Mouse (Mus musculus) 3T3-L1 (cell line): ENCODE results near the gene Hectd2.

Source experiments
- DNase-seq: peaks from one replicate; pipeline ENCODE4 v3.0.0-alpha.2; 2015; ENCODE audit warnings: low read depth, low spot score

Gene Hectd2

DNA sequence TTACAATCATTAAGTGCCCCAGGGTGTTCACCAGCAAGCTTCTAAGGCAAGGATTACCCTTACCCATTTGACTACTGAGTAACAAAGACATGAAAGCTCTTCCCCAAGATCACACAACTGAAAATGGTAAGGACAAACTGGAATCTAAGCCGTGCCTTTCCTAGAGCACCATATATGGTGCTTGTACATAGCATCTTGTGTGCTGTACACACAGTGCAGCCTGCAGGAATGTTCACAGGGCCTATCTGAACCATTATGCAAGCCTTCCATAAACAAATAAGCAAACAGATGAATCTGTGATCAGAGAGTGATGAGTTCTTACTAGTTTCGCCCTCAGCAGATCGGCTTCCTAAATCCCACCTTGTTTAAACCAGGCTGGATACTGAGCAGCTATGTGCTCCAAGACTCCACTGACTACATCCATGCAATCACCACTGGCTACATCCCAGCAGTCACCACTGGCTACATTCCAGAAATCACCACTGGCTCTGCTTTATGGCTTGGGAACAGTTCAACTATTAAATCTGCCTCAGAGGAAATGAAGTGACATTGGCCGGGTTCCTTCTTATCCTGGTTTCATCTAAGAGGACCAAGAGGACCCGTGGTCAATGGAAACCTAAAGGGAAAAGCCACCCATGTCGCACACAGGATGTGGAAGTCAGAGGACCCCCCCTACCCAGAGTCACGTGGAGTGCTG lies 91.8 kb downstream of the Hectd2 start:
- DNase-seq: peak; percentile 62

DNA sequence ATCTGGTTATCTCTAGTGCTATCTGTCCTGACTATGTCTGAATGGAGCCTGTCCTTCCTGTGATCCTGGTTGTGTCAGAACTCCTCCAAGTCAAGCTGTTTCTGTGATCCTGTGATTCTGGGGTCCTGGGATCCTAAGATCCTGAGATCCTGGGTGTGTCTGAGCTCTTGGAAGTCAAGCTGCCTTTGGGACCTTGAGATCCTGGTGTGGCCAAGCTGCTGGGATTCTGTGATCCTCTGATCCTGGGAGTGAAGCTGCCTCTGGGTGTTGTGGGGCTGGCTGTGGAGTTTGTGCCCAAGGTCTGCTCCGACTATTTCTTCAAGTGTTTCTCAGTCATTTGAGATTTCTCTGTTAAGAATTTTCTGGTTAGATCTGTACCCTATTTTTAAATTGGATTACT lies 98.2 kb downstream of the Hectd2 start:
- no peak for DNase-seq

DNA sequence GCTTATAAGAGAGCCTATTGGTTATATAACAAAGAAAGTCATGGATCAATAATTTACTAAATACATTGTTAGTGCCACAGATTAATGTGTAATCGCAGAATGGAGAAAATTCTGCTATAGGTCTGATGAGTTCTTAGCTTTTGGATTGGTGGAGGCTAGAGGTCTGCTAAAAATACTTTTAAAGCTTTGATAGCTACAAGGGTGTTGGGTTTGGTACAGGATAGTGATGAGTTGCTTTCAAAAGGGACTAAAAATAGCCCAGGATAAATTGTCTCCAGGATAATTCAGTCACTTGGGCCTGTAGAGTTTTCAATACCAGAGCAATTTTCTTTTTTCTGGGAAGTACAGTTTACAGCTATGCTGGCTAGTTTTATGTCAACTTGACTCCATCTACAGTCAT lies 108.3 kb downstream of the Hectd2 start:
- no peak for DNase-seq

DNA sequence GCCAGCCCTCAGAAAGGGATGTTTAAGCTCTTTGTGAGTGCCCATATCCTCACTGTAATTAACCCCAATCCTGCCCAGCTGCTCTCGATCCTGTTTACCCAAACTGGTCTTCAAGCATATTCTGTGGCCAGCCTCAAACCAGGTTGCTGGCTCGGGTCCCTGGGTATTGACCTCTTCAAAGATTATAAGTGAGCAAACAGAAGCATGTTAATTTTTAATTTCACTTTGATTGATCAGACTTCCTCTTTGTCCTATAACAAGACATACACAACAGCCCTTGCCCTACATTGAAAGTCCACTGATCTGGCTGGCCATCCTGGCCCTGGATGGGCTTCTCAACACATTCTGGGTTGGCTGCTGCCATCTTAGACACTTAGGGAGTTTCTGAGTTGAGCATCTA lies 109.5 kb downstream of the Hectd2 start:
- no peak for DNase-seq

DNA sequence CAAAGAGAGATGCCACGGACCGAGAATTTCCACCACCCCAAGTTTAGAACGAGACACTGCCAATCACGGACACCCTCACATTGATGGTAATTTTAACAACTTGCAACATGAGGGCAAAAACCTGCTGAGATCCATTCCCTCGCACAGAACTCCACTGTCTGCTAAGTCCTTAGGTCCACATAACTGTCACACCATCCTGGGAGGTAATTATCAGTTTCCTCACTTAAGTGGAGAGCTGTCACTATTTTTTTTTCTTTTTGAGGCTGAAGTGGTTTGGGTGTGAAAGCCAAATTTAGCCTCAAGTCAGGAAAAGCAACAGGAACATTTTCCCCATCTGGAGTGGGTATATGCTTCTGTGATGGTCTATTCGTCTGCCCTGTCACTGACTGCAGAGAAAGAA lies 110.0 kb downstream of the Hectd2 start:
- no peak for DNase-seq

DNA sequence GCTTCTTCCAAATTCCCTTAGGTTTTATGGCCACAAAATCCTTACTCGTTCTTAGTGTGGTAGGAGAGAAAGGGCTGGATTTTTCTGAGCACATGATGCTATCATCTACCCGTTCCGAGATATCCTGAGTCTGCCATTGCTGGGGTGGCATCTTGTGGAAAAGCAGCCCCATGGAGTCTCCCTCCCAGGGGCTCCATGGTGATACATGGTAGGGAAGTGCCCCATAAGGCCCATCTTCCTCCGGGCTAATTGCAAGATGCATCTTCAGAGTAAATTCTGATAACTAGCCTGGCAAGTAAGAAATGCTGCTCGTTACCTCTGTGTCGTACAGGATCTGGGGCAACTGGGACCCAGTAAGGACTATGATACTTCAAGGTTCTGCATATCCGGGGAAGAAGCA lies 110.8 kb downstream of the Hectd2 start:
- DNase-seq: no peak

DNA sequence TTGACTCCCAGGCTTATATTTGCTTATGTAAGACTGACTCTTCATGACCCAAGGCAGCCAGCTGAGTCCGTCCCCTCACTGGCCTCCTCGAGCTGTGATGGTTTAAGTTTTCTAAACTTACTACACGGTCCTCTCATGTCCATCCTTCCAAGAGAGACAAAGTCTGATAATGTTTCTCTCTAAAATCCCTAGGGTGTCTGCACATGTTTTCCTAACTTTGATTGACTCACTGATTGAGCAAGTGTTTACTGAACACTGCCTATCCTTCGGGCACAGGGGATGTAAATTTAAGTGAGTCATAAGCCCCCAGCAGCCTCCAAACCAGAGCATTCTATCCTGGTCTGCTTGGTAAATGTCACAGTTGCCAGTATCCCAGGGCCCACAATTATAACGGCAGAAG lies 111.2 kb downstream of the Hectd2 start:
- peak; percentile 43 for DNase-seq

DNA sequence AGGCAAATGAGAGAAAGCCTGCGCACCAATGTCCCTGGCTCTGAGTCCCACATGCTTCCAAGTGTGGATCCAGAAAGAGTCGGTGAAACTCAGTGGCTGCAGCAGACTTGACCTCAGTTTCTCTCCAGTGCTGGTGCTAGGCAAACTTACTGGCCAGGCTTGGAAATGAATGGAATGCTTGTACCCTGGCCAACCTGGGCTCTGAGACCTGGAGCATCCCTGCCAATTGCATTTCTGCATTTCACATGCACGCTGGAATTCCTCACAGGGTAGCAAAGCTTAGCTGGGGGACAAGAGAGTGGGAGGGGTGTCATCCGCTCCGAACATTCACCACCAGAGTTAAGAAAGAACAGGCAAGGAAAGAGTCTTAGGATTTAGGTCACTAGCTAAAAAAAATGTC lies 112.0 kb downstream of the Hectd2 start:
- no peak for DNase-seq

DNA sequence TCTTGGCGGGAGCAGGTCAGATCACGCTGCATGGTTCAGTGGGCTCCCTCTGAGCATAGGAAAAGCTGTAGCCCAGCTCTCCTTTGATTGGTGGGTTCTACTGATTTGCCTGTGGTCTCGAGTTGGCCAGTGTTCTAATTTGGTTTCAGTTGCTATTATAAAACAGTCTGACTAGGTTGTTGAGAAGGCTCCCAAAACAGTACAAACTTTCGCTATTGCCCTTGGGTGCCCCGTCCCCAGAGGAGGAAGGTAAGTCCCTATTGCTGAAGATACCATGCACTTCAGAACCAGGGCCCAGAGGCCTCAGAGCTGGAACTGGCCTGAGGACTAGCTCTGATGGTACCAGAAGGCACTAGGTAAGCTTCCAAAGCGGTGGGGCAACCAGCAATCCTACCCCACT lies 112.9 kb downstream of the Hectd2 start:
- no peak for DNase-seq

DNA sequence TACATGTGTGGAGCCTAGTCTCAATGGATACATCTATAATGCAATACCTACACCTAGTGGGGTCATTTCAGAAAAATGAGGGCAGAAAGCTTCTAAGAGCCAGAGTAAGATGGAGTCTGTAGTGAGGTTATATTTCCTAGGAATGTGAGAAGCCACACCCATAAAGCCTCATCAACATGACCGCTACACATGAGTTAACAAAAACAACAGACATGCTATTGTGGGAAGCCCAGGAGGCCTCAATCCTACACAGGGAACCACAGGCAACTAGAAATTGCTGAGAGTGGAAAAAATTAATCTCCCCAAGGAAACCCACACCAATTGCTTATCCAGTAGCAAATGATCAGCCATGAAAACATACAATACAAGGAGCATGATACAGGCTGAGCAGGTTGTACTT lies 113.7 kb downstream of the Hectd2 start:
- DNase-seq: peak; percentile 60

DNA sequence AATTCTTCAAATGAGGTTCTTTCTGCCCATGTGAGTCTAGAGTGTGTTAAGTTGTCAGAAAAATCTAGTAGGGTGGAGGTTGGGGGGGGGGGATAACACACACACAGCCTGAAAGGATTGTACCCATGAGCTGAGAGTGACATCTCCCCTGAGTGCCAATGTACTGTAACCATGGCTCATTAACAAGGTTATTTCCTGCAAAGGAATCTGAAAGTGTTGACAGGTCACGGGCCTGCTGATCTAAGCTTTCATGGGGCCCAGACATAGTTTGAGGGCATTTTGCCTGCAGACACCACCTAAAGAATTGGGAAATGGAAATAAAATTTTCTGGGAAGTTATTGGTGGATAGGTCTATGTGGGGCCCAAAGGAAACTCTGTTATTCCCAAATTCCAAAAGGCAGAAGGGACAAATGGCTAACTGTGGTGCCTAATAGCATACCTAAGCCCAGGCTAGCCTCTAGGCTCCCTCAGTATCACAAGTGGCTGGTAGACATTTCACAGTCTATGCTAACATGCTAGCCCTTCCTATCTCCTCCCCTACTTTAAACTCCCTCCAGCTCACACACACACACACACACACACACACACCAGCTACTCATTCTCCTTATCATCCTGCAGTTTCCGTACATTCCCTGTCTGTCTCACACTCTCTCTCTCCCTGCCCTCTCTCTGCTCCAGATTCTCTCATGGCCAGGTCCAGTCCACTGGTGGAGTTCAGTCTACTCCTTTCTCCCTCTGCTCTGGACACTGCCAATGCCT lies 114.6 kb downstream of the Hectd2 start:
- DNase-seq: no peak

DNA sequence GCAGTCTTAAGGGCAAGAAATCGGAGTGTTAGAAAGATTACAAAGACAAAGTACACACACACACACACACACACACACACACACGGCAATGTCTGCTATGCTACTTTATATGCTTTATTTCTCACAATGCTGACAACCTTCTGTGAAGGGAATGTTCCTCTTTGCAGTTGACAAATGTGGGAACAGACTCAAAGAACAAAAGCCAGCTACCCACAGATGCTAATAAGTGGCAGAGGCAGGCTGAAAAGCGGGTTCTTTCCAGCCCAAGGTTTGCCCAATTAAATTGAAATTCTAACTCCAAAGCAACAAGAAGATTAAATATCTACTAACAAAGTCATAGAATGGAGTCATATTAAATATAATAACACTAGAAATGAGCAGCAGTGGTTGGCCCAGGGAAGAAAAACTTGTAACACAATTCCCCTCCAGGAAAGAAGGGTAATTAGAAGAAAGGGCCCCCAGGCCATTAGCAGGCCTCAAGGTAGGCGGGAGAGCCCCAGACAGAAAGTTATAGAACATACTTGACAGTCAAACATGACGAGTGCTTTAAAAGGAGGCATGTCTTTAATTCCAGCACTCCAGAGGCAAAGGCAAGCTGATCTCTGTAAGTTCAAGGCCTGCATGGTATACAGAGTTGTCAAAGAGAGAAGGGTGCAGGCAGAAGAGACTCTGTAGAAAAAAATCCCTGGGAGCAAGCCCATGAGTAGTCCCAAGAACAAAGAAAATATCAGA lies 115.4 kb downstream of the Hectd2 start:
- no peak for DNase-seq
